Comparison of ENCODE assay signal across 26 mouse cellular contexts in the genomic region with DNA sequence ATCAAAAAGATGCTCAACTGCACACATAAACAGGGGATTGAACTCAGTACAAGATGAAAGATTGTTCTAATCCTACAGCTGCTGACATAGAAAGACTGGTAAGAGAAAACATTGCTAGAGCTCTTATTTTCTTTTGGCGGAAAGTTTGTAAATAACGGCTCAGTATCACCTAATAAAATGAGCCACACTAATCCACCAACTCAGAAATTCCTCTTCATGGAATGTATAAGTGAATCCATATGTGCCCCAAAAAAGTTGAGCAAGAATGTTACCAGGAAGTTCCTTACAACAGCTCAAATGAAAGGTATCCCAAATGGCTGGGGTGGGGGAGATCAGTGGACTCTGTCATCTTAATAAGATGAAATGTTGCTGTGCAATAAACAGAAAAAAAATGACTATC. TPM values are rescaled to one million over a fixed set of nuclear protein-coding genes. Genes with fewer than 3 reads are reported as not detected.
DNase-seq lines count a peak whose midpoint lies in the region; ATAC-seq and TF ChIP-seq lines count a peak whose summit lies in the region.
"Had no signal": no experiment of that assay in that cellular context is flagged by ENCODE, and none has a peak within 500 bp of the region (broad histone marks: within the 10 kb centered on the region; RNA-seq: fewer than 3 reads in every experiment).

No protein-coding gene starts in this region.

- no peak overlapping the region for H3K9ac ChIP-seq in limb, embryonic 14.5 days (ENCODE audit: low read depth, low read length, severe bottlenecking)
- H3K9ac ChIP-seq in lung, embryonic 16.5 days (ENCODE audit: low read length) = no peak overlapping the region
- H3K9ac ChIP-seq: embryonic facial prominence, embryonic 12.5 days; forebrain, embryonic 12.5 days; forebrain, embryonic 15.5 days; hindbrain, embryonic 12.5 days; hindbrain, embryonic 15.5 days had no signal

- DNase-seq in limb, embryonic 14.5 days (ENCODE audit: low spot score) = peak; percentile 7
- DNase-seq in limb, embryonic 10.5 days (ENCODE audit: low spot score) = no peak
- DNase-seq in lung, postnatal 25 days (ENCODE audit: low spot score) = no peak
- DNase-seq in NIH3T3 (ENCODE audit: low read depth) = peak; percentile 58
- peak; percentile 55 for DNase-seq in forelimb bud, embryonic 11.5 days (ENCODE audit: low read depth, low spot score)
- DNase-seq in heart, adult 9 months (ENCODE audit: low spot score in 2 of 2) = no peak
- DNase-seq in yolk sac, embryonic 10.5 days (ENCODE audit: low spot score) = no peak
- DNase-seq: adrenal gland, postnatal 10 days; adrenal gland, postnatal 36 days; cerebellum, adult 18-20 months; cerebellum, adult 9-10 months; cerebellum, postnatal 14 days; gastrocnemius, postnatal 10 days; gastrocnemius, postnatal 36 days; heart, adult 2 months had no signal

- TF ChIP-seq POLR2A in limb, embryonic 14.5 days (IDR thresholded peaks at IDR 0.05; ENCODE audit: borderline replicate concordance, extremely low read depth, insufficient read depth, insufficient read length) = no peak

- no peak overlapping the region for H3K4me3 ChIP-seq in limb, embryonic 14.5 days (replicated peaks; ENCODE audit: low read length)
- no peak overlapping the region for H3K4me3 ChIP-seq in limb, embryonic 10.5 days
- no peak overlapping the region for H3K4me3 ChIP-seq in lung, embryonic 16.5 days (ENCODE audit: low read length)
- H3K4me3 ChIP-seq: embryonic facial prominence, embryonic 12.5 days; erythroblast, embryonic 14.5 days; forebrain, embryonic 12.5 days; forebrain, embryonic 15.5 days; heart, adult 2 months; hindbrain, embryonic 12.5 days; hindbrain, embryonic 15.5 days had no signal

- H3K27me3 ChIP-seq in limb, embryonic 14.5 days (ENCODE audit: control insufficient read depth, insufficient read depth, low read length) = no peaks in the 10 kb centered on the region
- H3K27me3 ChIP-seq in limb, embryonic 10.5 days (ENCODE audit: low read depth, poor library complexity, severe bottlenecking) = no peaks in the 10 kb centered on the region
- no peaks in the 10 kb centered on the region for H3K27me3 ChIP-seq in lung, embryonic 16.5 days (ENCODE audit: control insufficient read depth, insufficient read depth, low read depth, low read length)
- H3K27me3 ChIP-seq: embryonic facial prominence, embryonic 12.5 days; forebrain, embryonic 12.5 days; forebrain, embryonic 15.5 days; hindbrain, embryonic 15.5 days had no signal

- ATAC-seq in limb, embryonic 14.5 days (ENCODE audit: low FRiP score, low read depth) = no peak
- peak; percentile 82 for ATAC-seq in lung, embryonic 16.5 days (ENCODE audit: low read depth)
- ATAC-seq: forebrain, embryonic 15.5 days; Patski had no signal

- H3K9me3 ChIP-seq in limb, embryonic 14.5 days (ENCODE audit: control insufficient read depth, low read length) = no peaks in the 10 kb centered on the region
- no peaks in the 10 kb centered on the region for H3K9me3 ChIP-seq in limb, embryonic 10.5 days (replicated peaks)
- no peaks in the 10 kb centered on the region for H3K9me3 ChIP-seq in lung, embryonic 16.5 days (ENCODE audit: control insufficient read depth, low read length)
- H3K9me3 ChIP-seq: embryonic facial prominence, embryonic 12.5 days; forebrain, embryonic 12.5 days; forebrain, embryonic 15.5 days; hindbrain, embryonic 12.5 days; hindbrain, embryonic 15.5 days had no signal

- no peaks in the 10 kb centered on the region for H3K4me1 ChIP-seq in limb, embryonic 14.5 days (ENCODE audit: control insufficient read depth, insufficient read depth, low read length)
- H3K4me1 ChIP-seq in limb, embryonic 10.5 days = peaks cover 3% of the 10 kb centered on the region; the same call in 1 of the 2 replicates
- 0 out of 2 replicates have a peak, but pooled peaks cover 3% of the 10 kb centered on the region for H3K4me1 ChIP-seq in lung, embryonic 16.5 days (replicated peaks; ENCODE audit: control insufficient read depth, insufficient read depth, low read length)
- H3K4me1 ChIP-seq: embryonic facial prominence, embryonic 12.5 days; forebrain, embryonic 12.5 days; forebrain, embryonic 15.5 days; hindbrain, embryonic 12.5 days; hindbrain, embryonic 15.5 days had no signal

- 18% methylated on average over 2 of the region's 2 CpGs for WGBS in limb, embryonic 14.5 days
- WGBS in limb, embryonic 10.5 days = 57% methylated on average over 2 of the region's 2 CpGs
- 54% methylated on average over 2 of the region's 2 CpGs for whole genome bisulfite sequencing in lung, embryonic 16.5 days

- no peaks in the 10 kb centered on the region for H3K36me3 ChIP-seq in limb, embryonic 14.5 days (ENCODE audit: control insufficient read depth, insufficient read depth, low read length)
- no peaks in the 10 kb centered on the region for H3K36me3 ChIP-seq in limb, embryonic 10.5 days
- no peaks in the 10 kb centered on the region for H3K36me3 ChIP-seq in lung, embryonic 16.5 days (ENCODE audit: control insufficient read depth, insufficient read depth, low read length)
- H3K36me3 ChIP-seq: embryonic facial prominence, embryonic 12.5 days; forebrain, embryonic 12.5 days; forebrain, embryonic 15.5 days; hindbrain, embryonic 12.5 days; hindbrain, embryonic 15.5 days had no signal

- H3K4me2 ChIP-seq in limb, embryonic 14.5 days (replicated peaks; ENCODE audit: low read depth, low read length, severe bottlenecking) = no peak overlapping the region
- no peak overlapping the region for H3K4me2 ChIP-seq in lung, embryonic 16.5 days (ENCODE audit: low read depth, low read length)
- H3K4me2 ChIP-seq: embryonic facial prominence, embryonic 12.5 days; forebrain, embryonic 12.5 days; forebrain, embryonic 15.5 days; heart, embryonic 11.5 days; hindbrain, embryonic 12.5 days; hindbrain, embryonic 15.5 days had no signal

- H3K27ac ChIP-seq in limb, embryonic 14.5 days (replicated peaks; ENCODE audit: low read depth, low read length) = no peak overlapping the region
- no peak overlapping the region for H3K27ac ChIP-seq in limb, embryonic 10.5 days
- H3K27ac ChIP-seq in lung, embryonic 16.5 days (ENCODE audit: low read length) = no peak overlapping the region
- H3K27ac ChIP-seq: embryonic facial prominence, embryonic 12.5 days; forebrain, embryonic 12.5 days; forebrain, embryonic 15.5 days; heart, adult 2 months; hindbrain, embryonic 12.5 days; hindbrain, embryonic 15.5 days had no signal

RNA-seq across cellular contexts. Expression of a gene that starts 44.1 kb away (rescaled TPM):
- polyA plus RNA-seq in limb, embryonic 14.5 days (2012; rRNA removed) = not detected in 2 replicates
- not detected in 2 replicates for polyA plus RNA-seq in limb, embryonic 14.5 days (2014; fragmentation: Nextera tagmentation; extraction: Ambion mirVana)
- polyA plus RNA-seq in limb, embryonic 10.5 days (2016; fragmentation: Nextera tagmentation; extraction: Ambion mirVana) = not detected in 2 replicates
- polyA plus RNA-seq in lung, embryonic 16.5 days (2015; fragmentation: Nextera tagmentation; extraction: Ambion mirVana) = not detected in 2 replicates
- polyA plus RNA-seq: embryonic facial prominence, embryonic 12.5 days; erythroblast, embryonic 14.5 days; forebrain, embryonic 12.5 days; forebrain, embryonic 15.5 days; heart, embryonic 11.5 days; heart, embryonic 14.5 days; heart, postnatal 0 days; hindbrain, embryonic 12.5 days; hindbrain, embryonic 15.5 days had no signal

RNA-seq across cellular contexts. Expression of a gene that starts 57.5 kb away (rescaled TPM):
- polyA plus RNA-seq in limb, embryonic 14.5 days (2012; rRNA removed) = 4.0 and 4.6 TPM in 2 replicates
- 5.0 and 5.3 TPM in 2 replicates for polyA plus RNA-seq in limb, embryonic 14.5 days (2014; fragmentation: Nextera tagmentation; extraction: Ambion mirVana)
- polyA plus RNA-seq in limb, embryonic 10.5 days (2016; fragmentation: Nextera tagmentation; extraction: Ambion mirVana) = not detected in 2 replicates
- polyA plus RNA-seq in lung, embryonic 16.5 days (2015; fragmentation: Nextera tagmentation; extraction: Ambion mirVana) = 6.4 and 7.1 TPM in 2 replicates
- polyA plus RNA-seq: erythroblast, embryonic 14.5 days; Patski had no signal

Comparison
In these comparisons a context has a peak if more than half of its experiments do, and no peak if none do; other contexts are left out.
1. DNase-seq: peak in limb, embryonic 14.5 days (single experiment), NIH3T3 (single experiment) and forelimb bud, embryonic 11.5 days (single experiment); none in limb, embryonic 10.5 days (single experiment), lung, postnatal 25 days (single experiment), heart, adult 9 months (0 of 2) and yolk sac, embryonic 10.5 days (single experiment).